Mouse (Mus musculus) megakaryocyte, adult 5-6 weeks (primary cell): ENCODE data around the gene Tap2. TPM values are rescaled to one million over a fixed set of nuclear protein-coding genes. Genes with fewer than 3 reads are reported as not detected.

Experiments
- ATAC-seq: 2 replicates; pipeline ENCODE4 v1.8.0; 2016; ENCODE audit warnings: mild to moderate bottlenecking, inconsistent platforms; ENCODE audit not compliant: poor library complexity, severe bottlenecking
- total RNA-seq, 2 experiments: library from RNA; stranded (forward) in 1 of 2; stranded (reverse) in 1 of 2; fragments of 153-499, 151-499 nt in 1 of 2; fragments of 221-1000, 200-1000 nt in 1 of 2; gene quantifications; 2 replicates each; pipeline versions ENCODE4 v1.2.3 to v1.2.4; 2015 to 2017

The Tap2 gene
- total RNA-seq, 2 experiments from 2014 or later: 7.1 to 35.9 TPM

- no peak for ATAC-seq
Measured at GRCm38 (mm10) chr17:34194723-34195122, 8.6 kb upstream of the Tap2 start.

GRCm38 (mm10) chr17:34196491-34196890, 6.8 kb upstream of the Tap2 start:
- peak; percentile 57 for ATAC-seq

DNA sequence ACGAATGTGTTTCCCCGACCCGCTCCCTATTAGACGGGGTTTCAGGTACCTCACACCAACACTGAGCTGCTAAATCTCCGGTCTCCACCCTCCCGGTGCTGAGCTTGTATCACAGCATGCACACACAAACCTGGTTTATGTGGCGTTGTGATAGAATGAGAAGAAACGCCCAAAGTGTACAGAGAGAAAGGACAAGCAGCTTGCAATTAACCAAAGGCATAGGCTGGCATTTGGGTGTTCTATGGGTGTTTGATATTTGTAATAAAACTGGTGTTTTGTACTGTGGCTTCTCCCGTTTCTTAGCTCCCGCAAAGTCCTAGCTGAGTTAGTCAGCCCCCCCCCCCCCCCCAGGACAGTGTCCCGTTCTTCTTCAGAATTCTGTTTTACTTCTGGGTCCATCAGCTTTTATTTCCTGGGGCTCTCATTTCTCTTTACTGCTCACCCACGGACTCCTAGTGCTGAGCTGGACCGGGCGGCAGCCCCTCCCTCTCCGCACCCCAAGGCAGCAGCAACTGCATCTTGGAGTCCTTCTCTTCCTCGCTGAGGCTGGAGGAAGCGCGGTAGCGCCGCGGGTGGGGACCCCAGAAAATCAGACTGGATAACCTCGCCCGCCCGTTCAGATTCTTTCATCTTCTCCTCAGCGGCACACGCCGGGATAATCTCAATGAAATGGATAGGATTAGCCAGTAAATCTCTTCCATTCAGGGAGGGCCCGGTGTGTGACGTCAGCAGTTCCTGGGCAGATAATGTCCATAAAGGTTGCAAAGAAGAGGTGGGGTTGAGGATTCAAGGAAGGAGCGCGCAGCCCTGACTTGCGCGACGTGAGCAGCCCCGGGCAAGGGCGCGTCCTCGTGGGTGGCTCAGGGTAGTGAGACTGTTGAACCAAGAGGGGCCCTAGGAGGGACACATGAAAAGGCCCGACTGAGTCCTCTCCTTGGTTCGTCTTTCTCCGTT, 6.1 kb upstream of the Tap2 start, which contains the start of gene Psmb8:
Gene Psmb8, plus strand, starts transcription at position 781 of the 954 bp plus-strand sequence.
- ATAC-seq: peak; percentile 77

DNA sequence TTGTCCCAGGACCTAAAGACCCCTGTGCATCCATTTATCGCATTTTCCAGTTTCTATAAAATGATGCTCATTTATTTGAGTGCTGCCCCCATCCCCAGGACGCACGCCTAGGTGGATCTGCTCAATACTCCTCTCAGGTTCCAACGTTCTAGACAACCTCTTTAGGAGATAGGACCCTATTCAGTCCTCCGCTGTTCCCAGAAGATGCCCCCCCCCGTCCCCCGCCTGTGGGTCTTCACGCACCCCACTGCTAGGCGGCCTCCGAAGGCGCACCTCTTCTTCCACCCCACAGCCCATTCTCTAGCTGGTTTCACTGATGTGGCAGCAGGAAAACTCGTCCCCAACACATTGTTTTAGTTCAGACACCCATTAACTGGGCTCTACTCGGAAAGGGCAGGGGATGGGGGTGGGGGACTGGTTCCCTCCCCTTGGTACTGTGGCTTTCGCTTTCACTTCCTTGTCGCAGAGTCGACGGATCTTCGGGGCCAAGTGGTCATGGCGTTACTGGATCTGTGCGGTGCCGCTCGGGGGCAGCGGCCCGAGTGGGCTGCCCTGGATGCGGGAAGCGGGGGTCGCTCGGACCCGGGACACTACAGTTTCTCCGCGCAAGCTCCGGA, 5.3 kb upstream of the Tap2 start:
- ATAC-seq: peak; percentile 81

DNA sequence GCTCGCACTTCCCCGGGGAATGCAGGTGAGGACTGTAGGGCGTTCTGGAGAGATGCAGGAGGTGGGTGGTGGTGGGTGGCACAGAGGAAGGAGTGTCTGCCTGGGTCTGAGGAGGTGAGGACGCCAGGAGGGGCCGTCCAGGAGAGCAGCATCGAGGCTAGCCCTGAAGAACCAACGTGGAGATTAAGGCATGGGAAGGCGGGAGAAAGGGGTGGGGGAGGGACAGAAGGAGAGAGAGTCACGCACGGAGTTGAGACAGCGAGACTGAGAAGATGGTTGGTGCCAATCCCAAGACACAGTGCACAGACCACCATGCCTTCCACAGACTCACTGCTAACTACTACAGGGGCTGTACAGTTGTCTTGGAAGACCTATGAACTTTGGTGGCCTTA, 4.8 kb upstream of the Tap2 start:
- peak; percentile 16; the same call in 1 of the 2 replicates for ATAC-seq

GRCm38 (mm10) chr17:34199050-34199619, 4.2 kb upstream of the Tap2 start:
- ATAC-seq: no peak

DNA sequence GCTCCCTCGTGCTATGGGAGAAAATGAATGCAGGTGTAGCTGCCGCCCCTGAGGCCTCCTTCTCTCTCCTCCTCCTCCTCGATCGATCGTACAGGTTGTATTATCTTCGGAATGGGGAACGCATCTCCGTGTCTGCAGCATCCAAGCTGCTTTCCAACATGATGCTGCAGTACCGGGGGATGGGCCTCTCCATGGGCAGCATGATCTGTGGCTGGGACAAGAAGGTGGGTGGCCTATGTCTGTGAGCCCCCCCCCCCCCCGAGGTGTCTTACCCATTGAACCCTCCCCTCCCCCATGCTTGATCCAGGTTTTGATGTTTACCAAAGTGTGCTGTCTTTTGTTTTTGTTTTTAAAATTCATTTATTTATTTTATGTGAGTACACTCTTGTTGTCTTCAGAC, 3.3 kb upstream of the Tap2 start:
- ATAC-seq: no peak

DNA sequence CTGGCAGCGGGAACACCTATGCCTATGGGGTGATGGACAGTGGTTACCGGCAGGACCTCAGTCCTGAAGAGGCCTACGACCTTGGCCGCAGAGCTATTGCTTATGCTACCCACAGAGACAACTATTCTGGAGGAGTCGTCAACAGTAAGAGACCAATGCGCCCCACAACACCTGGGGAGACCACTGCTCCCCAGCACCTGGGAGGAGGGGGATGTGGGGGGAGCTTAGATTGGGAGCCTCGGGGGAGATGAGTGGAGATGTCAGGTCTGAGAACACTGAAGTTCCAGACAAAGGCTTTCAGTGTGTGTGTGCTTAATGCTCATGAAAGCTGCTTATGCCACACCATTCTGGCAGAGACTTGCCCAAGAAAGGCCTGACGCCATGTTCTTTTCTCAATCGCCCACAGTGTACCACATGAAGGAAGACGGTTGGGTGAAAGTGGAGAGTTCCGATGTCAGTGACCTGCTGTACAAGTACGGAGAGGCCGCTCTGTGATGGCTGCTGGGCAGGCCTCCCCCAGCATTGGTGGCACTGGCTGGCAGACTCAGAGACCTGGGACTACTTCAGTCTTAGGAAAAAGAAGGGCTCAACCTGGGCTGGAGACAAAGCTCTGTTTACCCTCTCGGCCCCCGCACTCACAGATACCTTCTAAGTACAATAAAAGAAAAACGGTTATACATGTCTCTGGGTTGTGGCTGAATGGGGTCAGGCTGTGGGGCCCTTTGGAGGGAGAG, 2.4 kb upstream of the Tap2 start:
- ATAC-seq: no peak

DNA sequence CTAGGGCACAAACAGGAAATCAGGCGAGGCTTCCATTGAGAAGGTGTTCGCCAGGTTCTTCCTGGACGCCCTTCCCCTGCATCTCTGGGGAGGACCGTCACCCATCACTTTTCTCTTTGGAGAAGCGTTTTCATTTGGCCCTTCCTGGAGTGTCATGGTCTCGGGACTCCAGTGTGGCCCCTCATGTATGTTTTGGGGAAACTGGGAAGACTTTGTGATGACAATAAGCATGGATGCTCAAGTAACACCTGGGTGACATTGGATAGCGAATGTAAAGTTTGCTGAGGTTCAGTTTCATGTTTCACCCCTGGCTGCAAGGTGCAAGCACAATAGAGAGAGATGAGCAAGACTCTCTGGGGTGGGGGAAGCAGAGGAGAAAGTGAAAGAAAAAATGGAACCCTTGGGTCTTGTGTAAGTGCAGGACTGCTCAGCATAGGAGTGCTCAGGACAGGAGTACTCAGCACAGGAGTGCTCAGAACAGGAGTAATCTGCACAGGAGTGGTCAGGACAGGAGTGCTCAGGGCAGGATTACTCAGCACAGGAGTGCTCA, 1.7 kb upstream of the Tap2 start:
- no peak for ATAC-seq

DNA sequence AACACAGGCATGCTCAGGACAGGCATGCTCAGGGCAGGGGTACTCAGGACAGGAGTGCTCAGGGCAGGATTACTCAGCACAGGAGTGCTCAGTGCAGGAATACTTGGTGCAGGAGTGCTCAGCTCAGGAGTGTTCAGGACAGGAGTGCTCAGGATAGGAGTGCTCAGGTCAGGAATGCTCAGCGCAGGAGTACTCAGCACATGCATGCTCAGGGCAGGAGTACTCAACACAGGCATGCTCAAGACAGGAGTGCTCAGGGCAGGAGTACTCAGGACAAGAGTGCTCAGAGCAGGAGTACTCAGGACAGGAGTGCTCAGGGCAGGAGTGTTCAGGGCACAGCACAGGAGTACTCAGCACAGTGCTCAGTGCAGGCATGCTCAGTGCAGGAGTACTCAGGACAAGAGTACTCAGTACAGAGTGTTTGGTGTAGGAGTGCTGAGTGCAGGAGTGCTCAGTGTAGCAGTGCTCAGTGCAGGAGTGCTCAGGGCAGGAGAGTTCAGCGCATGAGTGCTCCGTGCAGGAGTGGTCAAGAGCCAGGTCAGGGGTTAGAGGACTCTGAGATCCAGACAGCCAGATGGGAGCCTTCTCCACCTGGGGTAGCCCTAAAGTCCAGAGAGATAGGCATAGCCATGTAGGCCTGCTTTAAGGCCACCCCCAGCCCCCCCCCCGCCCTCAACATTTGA, 426 bp upstream of the Tap2 start:
- no peak for ATAC-seq

DNA sequence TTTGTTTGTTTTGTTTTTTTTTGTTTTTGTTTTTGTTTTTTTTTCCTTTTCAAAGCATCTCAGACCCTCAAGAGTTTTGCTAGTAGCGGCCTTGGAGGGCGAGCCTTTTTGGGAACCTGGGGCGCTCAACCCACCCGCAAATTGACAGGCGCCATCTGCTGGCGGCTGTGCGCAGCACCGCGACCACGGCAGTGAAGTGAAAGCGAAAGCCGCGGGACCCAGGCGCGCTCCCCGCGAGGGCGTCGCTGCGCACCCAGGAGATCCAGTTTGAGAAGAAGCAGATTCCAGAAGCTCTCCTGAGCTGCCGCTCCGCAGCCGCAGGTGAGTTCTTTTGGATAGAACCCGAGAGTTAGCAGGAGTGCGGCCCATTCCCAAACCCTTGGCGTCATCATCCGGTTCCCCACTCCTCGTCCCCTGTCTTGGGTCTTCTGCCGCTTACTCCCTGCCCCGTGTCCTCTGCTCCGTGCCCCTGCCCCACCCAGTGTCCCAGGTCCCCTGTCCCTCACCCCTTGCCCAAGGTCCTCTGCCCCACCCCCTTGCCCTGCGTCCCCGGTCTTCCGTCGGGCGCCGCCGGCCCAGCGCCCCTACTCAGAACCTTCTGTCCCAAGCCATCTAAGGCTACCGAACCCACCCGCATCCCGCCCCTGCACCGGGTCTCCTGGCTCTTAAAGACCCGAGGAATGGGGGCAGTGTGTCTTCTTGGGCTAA, 1.1 kb downstream of the Tap2 start:
- peak; percentile 80 for ATAC-seq

- no peak; the same call in 1 of the 2 replicates for ATAC-seq
Measured at GRCm38 (mm10) chr17:34205021-34205745, 1.9 kb downstream of the Tap2 start.

DNA sequence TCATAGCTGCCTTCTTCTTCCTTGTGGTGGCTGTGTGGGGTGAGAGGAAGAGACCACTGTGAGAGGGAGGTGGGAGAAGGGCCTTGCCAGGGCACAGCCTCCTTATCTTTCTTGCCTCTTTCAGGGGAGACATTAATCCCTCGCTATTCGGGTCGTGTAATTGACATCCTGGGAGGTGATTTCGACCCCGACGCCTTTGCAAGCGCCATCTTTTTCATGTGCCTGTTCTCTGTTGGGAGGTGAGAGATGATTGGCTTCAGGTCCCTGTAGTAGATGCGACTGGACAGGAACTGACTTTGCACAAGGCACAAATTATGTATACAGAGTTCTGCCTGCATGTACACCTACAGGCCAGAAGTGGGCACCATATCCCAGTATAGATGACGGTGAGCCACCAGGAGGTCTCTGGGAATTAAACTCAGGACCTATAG, 2.4 kb downstream of the Tap2 start:
- ATAC-seq: peak; percentile 78

- no peak for ATAC-seq
Measured at GRCm38 (mm10) chr17:34206731-34207130, 3.4 kb downstream of the Tap2 start.

- ATAC-seq: no peak
Measured at GRCm38 (mm10) chr17:34207456-34207855, 4.1 kb downstream of the Tap2 start.

DNA sequence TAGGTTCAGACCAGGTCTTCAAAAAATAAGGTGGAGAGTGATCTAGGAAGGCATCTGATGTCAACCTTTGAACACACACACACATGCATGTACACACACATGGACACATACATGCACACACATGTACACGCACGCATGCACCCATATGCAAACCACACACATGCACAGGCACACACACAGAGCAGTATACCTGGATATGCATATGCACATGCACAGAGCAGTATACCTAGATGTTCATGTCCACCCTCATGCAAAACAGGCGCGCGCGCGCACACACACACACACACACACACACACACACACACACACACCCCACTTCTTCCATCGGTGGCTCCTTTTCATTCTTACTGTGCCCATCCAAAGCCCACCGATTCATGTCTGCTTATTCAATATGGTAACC, 4.5 kb downstream of the Tap2 start:
- no peak for ATAC-seq

GRCm38 (mm10) chr17:34208421-34208820, 5.1 kb downstream of the Tap2 start:
- ATAC-seq: no peak

DNA sequence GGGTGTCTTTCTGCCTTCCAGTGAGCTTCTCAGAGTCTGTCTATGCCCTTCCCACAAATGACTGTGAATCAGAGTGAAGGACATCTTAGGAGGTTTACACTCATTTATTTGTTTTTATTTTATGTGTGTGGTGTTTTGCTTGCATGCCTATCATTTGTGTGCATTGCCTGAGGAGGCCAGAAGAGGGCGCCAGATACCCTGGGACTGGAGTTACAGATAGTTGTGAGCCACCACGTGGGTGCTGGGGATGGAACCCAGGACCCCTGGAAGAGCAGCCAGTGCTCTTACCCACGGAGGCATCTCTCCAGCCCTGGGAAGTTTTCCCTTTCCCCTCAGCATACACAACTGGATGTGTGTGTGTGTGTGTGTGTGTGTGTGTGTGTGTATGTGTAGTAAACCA, 6.4 kb downstream of the Tap2 start:
- ATAC-seq: no peak

- peak; percentile 43 for ATAC-seq
Measured at GRCm38 (mm10) chr17:34210599-34210998, 7.3 kb downstream of the Tap2 start.
